Mouse (Mus musculus): ENCODE measurements around the gene Tmem115. TPM values are rescaled to one million over a fixed set of nuclear protein-coding genes. Genes with fewer than 3 reads are reported as not detected.
A peak's percentile ranks its signal among the peaks of the same experiment; 100 is the strongest.
"Not testable (repeated sequence)": the region's sequence is repeated elsewhere in the genome, so short reads cannot be mapped to it uniquely, and the experiment has no call there.

Tmem115 gene
- polyA plus RNA-seq, 1 experiment from 2014 or later = 43.4 TPM

DNA sequence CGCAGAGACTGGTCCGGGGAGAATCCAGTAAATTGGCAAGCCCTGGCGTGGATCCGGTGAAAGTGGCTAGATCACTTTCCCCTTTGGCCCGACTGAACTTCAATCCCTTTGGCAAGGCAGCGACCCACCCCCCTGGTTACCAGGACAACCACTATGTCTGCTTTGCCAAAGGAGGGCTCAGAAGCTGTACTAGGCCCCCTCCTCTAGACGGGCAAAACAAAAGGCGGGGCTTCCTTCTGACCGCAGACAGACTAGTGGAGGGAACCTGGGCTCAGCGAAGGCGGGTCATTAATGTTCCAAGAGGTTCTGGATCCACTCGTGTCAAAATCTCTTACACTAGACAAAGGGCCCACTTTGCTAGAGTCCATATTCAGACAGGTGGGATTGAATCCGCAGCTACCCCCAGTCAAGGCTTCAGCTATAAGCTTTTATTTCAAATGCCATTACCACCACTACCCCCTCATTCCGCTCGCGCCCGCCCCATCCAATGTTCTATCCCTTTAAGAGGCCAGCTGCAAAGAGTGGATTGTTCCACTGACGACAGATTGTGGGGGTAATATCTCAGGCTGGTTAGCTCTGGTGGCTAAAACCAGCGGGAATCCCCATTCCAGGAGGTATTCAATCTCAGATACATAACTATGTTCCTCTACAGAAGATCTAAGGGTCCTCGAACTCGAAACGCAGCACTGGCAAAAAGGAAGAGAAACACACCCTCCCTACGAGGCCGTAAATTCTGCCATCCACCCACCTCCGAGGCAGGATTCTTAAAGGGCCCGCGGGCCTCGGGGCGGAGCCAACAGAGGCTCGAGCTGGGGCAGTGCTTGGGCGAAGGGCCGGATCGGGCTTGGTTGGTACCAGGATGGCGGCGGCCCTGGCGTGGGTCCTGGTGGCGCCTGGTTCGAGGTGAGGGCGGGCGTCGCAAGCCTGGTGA lies 34.9 kb downstream of the Tmem115 start:
- Histone ChIP-seq H3K4me2 (peak overlapping the region; percentile 96), H3K4me1 (replicated peaks) (peaks cover 68% of the 10 kb centered on the region), H3K9me3 (no peaks in the 10 kb centered on the region), H3K9ac (peak overlapping the region; percentile 92), H3K4me3 (peak overlapping the region; percentile 85), H3K36me3 (peaks cover 58% of the 10 kb centered on the region), H3K27me3 (no peaks in the 10 kb centered on the region), H3K27ac (replicated peaks) (peak overlapping the region; percentile 84)
- under 1% methylated on average over 41 of the region's 41 CpGs for WGBS
- ATAC-seq (ENCODE audit: low read depth) = peak; percentile 92

- under 1% methylated on average over 20 of the region's 23 CpGs for WGBS
- H3K4me1 ChIP-seq (replicated peaks) = peaks cover 62% of the 10 kb centered on the region
- H3K4me2 ChIP-seq = peak overlapping the region; percentile 96
- ATAC-seq (ENCODE audit: low read depth) = peak; percentile 33
- H3K27ac ChIP-seq (replicated peaks) = peak overlapping the region; percentile 84
- H3K9ac ChIP-seq = peak overlapping the region; percentile 92
- H3K27me3 ChIP-seq = no peaks in the 10 kb centered on the region
- peaks cover 63% of the 10 kb centered on the region for H3K36me3 ChIP-seq
- no peaks in the 10 kb centered on the region for H3K9me3 ChIP-seq
- H3K4me3 ChIP-seq = peak overlapping the region; percentile 85
Measured at GRCm38 (mm10) chr9:107569270-107569669, 35.5 kb downstream of the Tmem115 start.

DNA sequence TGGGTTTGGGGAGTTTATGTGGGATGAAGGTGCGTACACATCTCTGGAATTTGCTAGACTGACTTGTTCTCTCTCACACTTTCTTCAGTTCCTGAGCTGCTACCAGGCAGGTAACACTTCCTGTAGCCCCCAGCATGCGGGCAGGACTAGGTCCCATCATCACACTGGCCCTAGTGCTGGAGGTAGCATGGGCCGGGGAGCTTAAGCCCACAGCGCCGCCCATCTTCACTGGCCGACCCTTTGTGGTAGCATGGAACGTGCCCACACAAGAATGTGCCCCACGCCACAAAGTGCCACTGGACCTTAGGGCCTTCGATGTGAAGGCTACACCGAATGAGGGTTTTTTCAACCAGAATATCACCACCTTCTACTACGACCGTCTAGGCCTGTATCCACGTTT lies 36.3 kb downstream of the Tmem115 start:
- WGBS = 54% methylated on average over 13 of the region's 13 CpGs
- no peaks in the 10 kb centered on the region for H3K27me3 ChIP-seq
- H3K36me3 ChIP-seq = peaks cover 63% of the 10 kb centered on the region
- no peak for ATAC-seq (ENCODE audit: low read depth)
- peak overlapping the region; percentile 85 for H3K4me3 ChIP-seq
- peak overlapping the region; percentile 92 for H3K9ac ChIP-seq
- H3K9me3 ChIP-seq = no peaks in the 10 kb centered on the region
- H3K4me2 ChIP-seq = peak overlapping the region; percentile 96
- peak overlapping the region; percentile 84 for H3K27ac ChIP-seq (replicated peaks)
- peaks cover 59% of the 10 kb centered on the region for H3K4me1 ChIP-seq (replicated peaks)

DNA sequence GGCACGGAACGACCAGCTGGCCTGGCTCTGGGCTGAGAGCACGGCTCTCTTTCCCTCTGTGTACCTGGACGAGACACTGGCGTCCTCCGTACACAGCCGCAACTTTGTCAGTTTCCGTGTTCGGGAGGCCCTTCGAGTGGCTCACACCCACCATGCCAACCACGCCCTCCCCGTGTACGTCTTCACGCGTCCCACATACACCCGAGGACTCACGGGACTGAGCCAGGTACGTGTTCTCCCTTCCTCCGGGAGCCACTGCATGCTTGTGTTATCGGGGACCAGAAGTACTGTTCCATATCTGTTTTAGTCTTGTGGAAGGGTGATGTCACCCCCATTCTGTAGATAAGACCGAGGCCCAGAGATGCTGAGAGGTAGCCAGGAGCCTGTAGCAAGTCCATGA lies 37.1 kb downstream of the Tmem115 start:
- Histone ChIP-seq H3K4me3 (peak overlapping the region; percentile 85), H3K4me2 (peak overlapping the region; percentile 96), H3K9ac (peak overlapping the region; percentile 92), H3K36me3 (peaks cover 55% of the 10 kb centered on the region), H3K27me3 (no peaks in the 10 kb centered on the region), H3K27ac (replicated peaks) (no peak overlapping the region), H3K9me3 (no peaks in the 10 kb centered on the region), H3K4me1 (replicated peaks) (peaks cover 54% of the 10 kb centered on the region)
- no peak for ATAC-seq (ENCODE audit: low read depth)
- WGBS = 93% methylated on average over 21 of the region's 21 CpGs

- H3K4me2 ChIP-seq = peak overlapping the region; percentile 96
- H3K9ac ChIP-seq = peak overlapping the region; percentile 92
- H3K27me3 ChIP-seq = no peaks in the 10 kb centered on the region
- peaks cover 60% of the 10 kb centered on the region for H3K4me1 ChIP-seq (replicated peaks)
- H3K9me3 ChIP-seq = no peaks in the 10 kb centered on the region
- 93% methylated on average over 22 of the region's 22 CpGs for WGBS
- peaks cover 48% of the 10 kb centered on the region for H3K36me3 ChIP-seq
- H3K27ac ChIP-seq (replicated peaks) = no peak overlapping the region
- H3K4me3 ChIP-seq = peak overlapping the region; percentile 85; the same call in 1 of the 2 replicates
- ATAC-seq (ENCODE audit: low read depth) = no peak
Measured at GRCm38 (mm10) chr9:107571534-107572326, 38.0 kb downstream of the Tmem115 start.

- 98% methylated on average over 2 of the region's 2 CpGs for WGBS
Measured at GRCm38 (mm10) chr9:107572327-107572662, 38.5 kb downstream of the Tmem115 start.

DNA sequence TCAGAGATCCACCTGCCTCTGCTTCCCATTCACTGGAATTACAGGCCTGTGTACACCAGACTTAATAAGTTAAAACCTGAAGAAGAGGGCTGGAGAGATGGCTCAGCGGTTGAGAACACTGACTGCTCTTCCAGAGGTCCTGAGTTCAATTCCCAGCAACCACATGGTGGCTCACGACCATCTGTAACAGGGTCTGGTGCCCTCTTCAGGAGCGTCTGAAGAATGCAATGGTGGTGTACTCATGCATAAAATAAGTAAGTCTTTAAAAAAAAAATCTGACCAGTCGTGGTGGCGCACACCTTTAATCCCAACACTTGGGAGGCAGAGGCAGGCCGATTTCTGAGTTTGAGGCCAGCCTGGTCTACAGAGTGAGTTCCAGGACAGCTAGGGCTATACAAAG lies 40.0 kb downstream of the Tmem115 start:
- peaks cover 50% of the 10 kb centered on the region for H3K4me1 ChIP-seq (replicated peaks)
- H3K9ac ChIP-seq; H3K9me3 ChIP-seq; H3K27me3 ChIP-seq; ATAC-seq (ENCODE audit: low read depth); H3K4me3 ChIP-seq; H3K27ac ChIP-seq (replicated peaks); H3K4me2 ChIP-seq: not testable (repeated sequence)
- H3K36me3 ChIP-seq = peaks cover 45% of the 10 kb centered on the region
- 76% methylated on average over 6 of the region's 6 CpGs for WGBS

More at GRCm38 (mm10) chr9:107572327-107572662, 38.5 kb downstream of the Tmem115 start:
- no peak overlapping the region; the same call in 1 of the 2 replicates for H3K4me3 ChIP-seq
- no peaks in the 10 kb centered on the region for H3K9me3 ChIP-seq
- 0 out of 2 replicates have a peak overlapping the region, but pooled peaks have one; percentile 17 for H3K9ac ChIP-seq
- no peak for ATAC-seq (ENCODE audit: low read depth)
- H3K4me1 ChIP-seq (replicated peaks) = peaks cover 60% of the 10 kb centered on the region
- peaks cover 45% of the 10 kb centered on the region for H3K36me3 ChIP-seq
- H3K4me2 ChIP-seq = no peak overlapping the region
- no peaks in the 10 kb centered on the region for H3K27me3 ChIP-seq
- H3K27ac ChIP-seq (replicated peaks) = no peak overlapping the region

DNA sequence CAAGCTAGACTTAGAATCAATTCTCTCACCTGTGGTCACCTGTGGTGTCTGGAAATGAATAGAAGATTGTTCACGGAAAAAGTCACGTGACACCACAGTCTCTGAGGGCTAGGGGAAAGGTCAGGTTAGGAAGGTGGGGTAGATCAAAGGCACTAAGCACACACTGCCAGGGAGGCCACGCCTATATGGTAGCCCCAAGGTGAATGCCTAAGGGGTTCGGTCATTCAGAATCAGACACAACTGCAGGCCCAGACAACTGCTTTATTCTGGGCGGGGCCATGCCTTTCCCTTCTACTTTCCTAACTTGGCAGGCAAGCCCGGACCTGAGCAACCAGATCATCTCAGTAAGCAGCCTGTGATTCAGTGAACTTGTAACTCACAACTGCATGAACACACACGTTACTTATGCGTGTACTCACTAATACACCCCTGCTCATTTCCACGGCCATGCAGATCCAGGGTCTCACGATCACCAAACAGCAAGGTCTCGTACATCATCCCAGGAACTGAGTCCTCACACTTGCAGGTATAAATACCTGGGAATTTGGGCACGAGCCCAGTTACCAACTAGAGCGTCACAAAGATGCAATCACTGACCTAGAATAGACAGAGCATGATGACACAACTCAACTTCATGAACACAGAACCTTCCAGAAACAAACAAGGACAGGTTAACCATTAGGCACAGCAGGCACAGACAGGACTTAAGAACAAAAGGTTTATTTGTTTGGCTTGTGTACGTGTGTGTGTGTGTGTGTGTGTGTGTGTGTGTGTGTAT lies 42.0 kb downstream of the Tmem115 start:
- no peak for ATAC-seq (ENCODE audit: low read depth)
- H3K9me3 ChIP-seq = no peaks in the 10 kb centered on the region
- H3K27me3 ChIP-seq = no peaks in the 10 kb centered on the region
- peaks cover 41% of the 10 kb centered on the region for H3K36me3 ChIP-seq
- no peak overlapping the region for H3K9ac ChIP-seq
- H3K4me1 ChIP-seq (replicated peaks) = peaks cover 55% of the 10 kb centered on the region
- no peak overlapping the region for H3K4me3 ChIP-seq
- no peak overlapping the region for H3K27ac ChIP-seq (replicated peaks)
- H3K4me2 ChIP-seq = no peak overlapping the region
- WGBS = 88% methylated on average over 14 of the region's 14 CpGs

DNA sequence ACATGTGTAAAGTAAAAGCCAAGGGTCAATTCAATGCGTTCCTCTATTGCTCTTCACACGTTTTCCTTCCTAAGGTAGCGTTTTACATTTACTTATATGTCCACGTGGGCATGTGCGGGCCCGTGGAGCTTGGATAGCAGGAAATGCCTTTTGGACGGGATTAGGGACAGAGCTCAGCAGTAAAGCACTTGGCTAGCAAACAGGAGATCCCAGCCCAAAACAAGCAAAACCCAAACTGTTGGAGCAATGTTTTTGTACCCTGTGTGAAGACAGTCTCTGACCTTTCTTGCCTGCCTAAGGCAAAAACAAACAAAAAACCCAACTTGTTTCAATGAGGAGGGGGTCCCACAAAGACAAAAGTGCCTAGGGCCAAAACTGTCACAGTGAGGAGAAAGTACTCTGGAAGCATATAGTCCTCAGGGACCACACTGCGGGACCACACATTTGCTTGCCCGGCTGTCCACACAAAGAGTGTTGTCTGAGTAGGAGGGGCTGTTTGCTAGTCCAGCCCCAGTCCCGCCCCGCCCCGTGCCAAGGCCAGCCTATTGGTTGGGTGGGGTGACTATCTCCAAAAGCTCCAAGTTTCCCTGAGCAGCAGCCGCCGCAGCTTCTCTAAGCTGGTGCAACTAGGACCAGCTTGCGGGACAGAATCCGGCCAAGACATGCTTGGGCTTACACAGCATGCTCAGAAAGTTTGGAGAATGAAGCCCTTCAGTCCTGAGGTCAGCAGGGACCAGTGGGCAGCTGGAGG lies 42.8 kb downstream of the Tmem115 start, which contains the start of gene Hyal1:
Gene Hyal1 (plus strand): TSS at position 571 of the 751 bp plus-strand sequence.
- Histone ChIP-seq H3K4me1 (replicated peaks) (peaks cover 55% of the 10 kb centered on the region), H3K27me3 (no peaks in the 10 kb centered on the region), H3K36me3 (peaks cover 33% of the 10 kb centered on the region), H3K4me3 (peak within 1 kb of the TSS; percentile 31), H3K9ac (peak within 1 kb of the TSS; percentile 58), H3K27ac (replicated peaks) (peak within 1 kb of the TSS; percentile 62), H3K9me3 (no peaks in the 10 kb centered on the region), H3K4me2 (peak within 1 kb of the TSS; percentile 51)
- 31% methylated on average over 16 of the region's 16 CpGs for WGBS
- ATAC-seq (ENCODE audit: low read depth) = peak; percentile 41; the same call in 1 of the 2 replicates

DNA sequence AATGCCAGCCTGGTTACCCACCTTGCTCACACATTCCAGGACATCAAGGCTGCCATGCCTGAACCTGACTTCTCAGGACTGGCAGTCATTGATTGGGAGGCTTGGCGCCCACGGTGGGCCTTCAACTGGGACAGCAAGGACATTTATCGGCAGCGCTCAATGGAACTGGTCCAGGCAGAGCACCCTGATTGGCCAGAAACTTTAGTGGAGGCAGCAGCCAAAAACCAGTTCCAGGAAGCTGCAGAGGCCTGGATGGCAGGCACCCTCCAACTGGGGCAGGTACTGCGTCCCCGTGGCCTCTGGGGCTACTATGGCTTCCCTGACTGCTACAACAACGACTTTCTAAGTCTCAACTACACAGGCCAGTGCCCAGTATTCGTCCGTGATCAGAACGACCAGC lies 44.1 kb downstream of the Tmem115 start:
- no peak for ATAC-seq (ENCODE audit: low read depth)
- Histone ChIP-seq H3K4me2 (no peak overlapping the region), H3K27ac (replicated peaks) (no peak overlapping the region), H3K9me3 (no peaks in the 10 kb centered on the region), H3K27me3 (no peaks in the 10 kb centered on the region), H3K9ac (no peak overlapping the region), H3K4me3 (no peak overlapping the region), H3K36me3 (peaks cover 24% of the 10 kb centered on the region), H3K4me1 (replicated peaks) (peaks cover 51% of the 10 kb centered on the region)
- 96% methylated on average over 10 of the region's 10 CpGs for WGBS

DNA sequence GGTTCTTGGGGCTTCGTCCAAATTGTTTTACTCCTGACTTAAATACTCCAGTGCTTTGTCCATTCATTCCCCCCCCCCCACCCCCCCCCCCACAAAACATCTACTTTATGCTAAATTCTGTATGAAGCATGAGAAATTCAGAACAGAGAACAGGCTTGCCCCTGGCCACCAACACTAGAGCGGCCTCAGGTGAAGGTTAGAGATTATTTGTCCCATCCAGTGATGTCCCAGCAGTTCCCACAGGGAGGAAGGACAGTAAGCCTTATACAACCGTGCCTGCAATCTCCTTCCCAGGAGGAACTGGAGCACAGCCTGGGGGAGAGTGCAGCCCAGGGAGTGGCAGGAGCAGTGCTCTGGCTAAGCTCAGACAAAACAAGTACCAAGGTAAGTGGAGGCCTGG lies 44.8 kb downstream of the Tmem115 start, which contains the start of gene Naa80:
Gene Naa80 (plus strand): TSS at position 301 of the 400 bp plus-strand sequence.
- peak within 1 kb of the TSS; percentile 85; the same call in 1 of the 2 replicates for H3K9ac ChIP-seq

More for the DNA sequence above, 44.8 kb downstream of the Tmem115 start, which contains the start of gene Naa80:
- Histone ChIP-seq H3K4me1 (replicated peaks) (peaks cover 51% of the 10 kb centered on the region), H3K4me3 (no peak within 1 kb of the TSS), H3K9me3 (no peaks in the 10 kb centered on the region), H3K4me2 (peak within 1 kb of the TSS; percentile 97; the same call in 1 of the 2 replicates), H3K27ac (replicated peaks) (peak within 1 kb of the TSS; percentile 88; the same call in 1 of the 2 replicates), H3K36me3 (peaks cover 24% of the 10 kb centered on the region), H3K27me3 (no peaks in the 10 kb centered on the region)
- WGBS = 80% methylated on average over 3 of the region's 3 CpGs
- ATAC-seq (ENCODE audit: low read depth) = no peak
